Mouse (Mus musculus) kidney, embryonic 15.5 days (tissue): ENCODE data around the gene Ppp1ca. TPM values are rescaled to one million over a fixed set of nuclear protein-coding genes. Genes with fewer than 3 reads are reported as not detected.
A peak's percentile ranks its signal among the peaks of the same experiment; 100 is the strongest.

Experiments
- ATAC-seq: fragments of 200-750 bp; cut with Nextera tagmentation; replicated peaks from 2 replicates; pipeline ENCODE4 v1.8.0; 2017; ENCODE audit warnings: moderate TSS enrichment; ENCODE audit not compliant: low FRiP score
- H3K27ac ChIP-seq: fragments of 300-500 bp; sonication (generic); 2 replicates; pipeline ENCODE4 v1.5.1; 2015; ENCODE audit warnings: mild to moderate bottlenecking, inconsistent platforms
- H3K27me3 ChIP-seq: fragments of 300-500 bp; sonication (generic); 2 replicates; pipeline ENCODE4 v1.6.1; 2015; ENCODE audit warnings: inconsistent platforms
- H3K36me3 ChIP-seq: fragments of 300-500 bp; sonication (generic); 2 replicates; pipeline ENCODE4 v1.6.1; 2015; ENCODE audit warnings: inconsistent platforms
- H3K4me1 ChIP-seq: fragments of 300-500 bp; sonication (generic); 2 replicates; pipeline ENCODE4 v1.6.1; 2015; ENCODE audit warnings: inconsistent platforms
- H3K4me2 ChIP-seq: fragments of 300-500 bp; sonication (generic); 2 replicates; pipeline ENCODE4 v1.6.1; 2015; ENCODE audit warnings: moderate library complexity, mild to moderate bottlenecking, inconsistent platforms
- H3K4me3 ChIP-seq: fragments of 300-500 bp; sonication (generic); replicated peaks from 2 replicates; pipeline ENCODE4 v1.5.1; 2015; ENCODE audit warnings: mild to moderate bottlenecking, inconsistent platforms
- H3K9ac ChIP-seq: fragments of 300-500 bp; sonication (generic); 2 replicates; pipeline ENCODE4 v1.6.1; 2015; ENCODE audit warnings: mild to moderate bottlenecking, inconsistent platforms
- H3K9me3 ChIP-seq: fragments of 300-500 bp; sonication (generic); replicated peaks from 2 replicates; pipeline ENCODE4 v1.6.1; 2016; ENCODE audit warnings: inconsistent platforms
- WGBS: fragments of 180-500 bp; shearing (Covaris S2); methylation state at CpG from one replicate; pipeline ENCODE4 v1.1.7; 2015; ENCODE audit warnings: mixed read lengths; 5-methylcytosine and 5-hydroxymethylcytosine counted together
- microRNA-seq: library from miRNA; unstranded; fragments of <30 nt; microRNA quantifications from one replicate; pipeline ENCODE4, GENCODE M21; 2016
- polyA plus RNA-seq: library from polyadenylated mRNA; unstranded; fragments of >200 nt; fragmentation: Nextera tagmentation; extraction: Ambion mirVana; gene quantifications from 2 replicates; pipeline ENCODE4 v1.2.1, GENCODE M21; 2015

Gene Ppp1ca
- polyA plus RNA-seq, 1 experiment from 2014 or later, result 971 TPM

DNA sequence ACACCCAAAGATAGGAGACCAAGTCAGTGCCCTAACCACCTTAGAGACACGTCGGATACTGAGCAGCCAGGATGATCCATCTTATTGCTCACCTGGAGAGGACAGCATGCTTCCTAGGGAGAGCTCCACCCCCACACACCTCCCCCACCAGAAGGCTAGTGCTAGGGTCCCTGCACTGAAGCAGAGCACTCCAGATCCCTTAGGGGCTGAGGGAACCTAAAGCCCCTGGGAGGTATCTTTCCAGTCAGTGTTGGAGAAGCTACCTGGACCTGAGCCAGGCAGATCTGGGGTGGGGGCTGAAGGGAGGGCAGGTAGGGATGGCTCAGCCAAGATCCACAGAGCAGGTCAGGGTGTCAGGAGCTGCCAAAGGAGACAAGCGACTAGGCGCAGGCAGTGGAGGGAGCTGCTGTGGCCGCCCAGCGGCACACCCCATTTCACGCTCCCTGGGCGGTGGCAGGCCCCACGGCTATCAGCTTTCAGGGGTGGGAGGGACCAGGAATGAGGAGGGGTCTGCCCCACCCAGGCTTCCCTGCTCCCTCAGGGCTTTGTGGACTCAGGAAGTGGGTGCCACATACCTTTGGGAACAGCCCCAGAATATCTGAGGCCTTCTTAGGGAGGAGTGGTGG lies 37.7 kb downstream of the Ppp1ca start:
- Histone ChIP-seq H3K27ac (peak overlapping the region; percentile 95), H3K9me3 (no peaks in the 10 kb centered on the region), H3K36me3 (no peaks in the 10 kb centered on the region), H3K9ac (no peak overlapping the region), H3K4me2 (0 out of 2 replicates have a peak overlapping the region, but pooled peaks have one; percentile 19), H3K4me3 (no peak overlapping the region), H3K27me3 (no peaks in the 10 kb centered on the region; the same call in 1 of the 2 replicates), H3K4me1 (peaks cover 51% of the 10 kb centered on the region)
- ATAC-seq, result peak; percentile 34; the same call in 1 of the 2 replicates
- 23% methylated on average over 9 of the region's 9 CpGs for WGBS

- no peaks in the 10 kb centered on the region for H3K36me3 ChIP-seq
- no peak overlapping the region for H3K4me2 ChIP-seq
- no peak overlapping the region for H3K4me3 ChIP-seq
- H3K9me3 ChIP-seq, result no peaks in the 10 kb centered on the region
- 40% methylated on average over 8 of the region's 8 CpGs for WGBS
- peak overlapping the region; percentile 95 for H3K27ac ChIP-seq
- no peak for ATAC-seq
- peaks cover 51% of the 10 kb centered on the region for H3K4me1 ChIP-seq
- no peaks in the 10 kb centered on the region; the same call in 1 of the 2 replicates for H3K27me3 ChIP-seq
- H3K9ac ChIP-seq, result no peak overlapping the region
Observed at GRCm38 (mm10) chr19:4230415-4230814, 38.5 kb downstream of the Ppp1ca start.

DNA sequence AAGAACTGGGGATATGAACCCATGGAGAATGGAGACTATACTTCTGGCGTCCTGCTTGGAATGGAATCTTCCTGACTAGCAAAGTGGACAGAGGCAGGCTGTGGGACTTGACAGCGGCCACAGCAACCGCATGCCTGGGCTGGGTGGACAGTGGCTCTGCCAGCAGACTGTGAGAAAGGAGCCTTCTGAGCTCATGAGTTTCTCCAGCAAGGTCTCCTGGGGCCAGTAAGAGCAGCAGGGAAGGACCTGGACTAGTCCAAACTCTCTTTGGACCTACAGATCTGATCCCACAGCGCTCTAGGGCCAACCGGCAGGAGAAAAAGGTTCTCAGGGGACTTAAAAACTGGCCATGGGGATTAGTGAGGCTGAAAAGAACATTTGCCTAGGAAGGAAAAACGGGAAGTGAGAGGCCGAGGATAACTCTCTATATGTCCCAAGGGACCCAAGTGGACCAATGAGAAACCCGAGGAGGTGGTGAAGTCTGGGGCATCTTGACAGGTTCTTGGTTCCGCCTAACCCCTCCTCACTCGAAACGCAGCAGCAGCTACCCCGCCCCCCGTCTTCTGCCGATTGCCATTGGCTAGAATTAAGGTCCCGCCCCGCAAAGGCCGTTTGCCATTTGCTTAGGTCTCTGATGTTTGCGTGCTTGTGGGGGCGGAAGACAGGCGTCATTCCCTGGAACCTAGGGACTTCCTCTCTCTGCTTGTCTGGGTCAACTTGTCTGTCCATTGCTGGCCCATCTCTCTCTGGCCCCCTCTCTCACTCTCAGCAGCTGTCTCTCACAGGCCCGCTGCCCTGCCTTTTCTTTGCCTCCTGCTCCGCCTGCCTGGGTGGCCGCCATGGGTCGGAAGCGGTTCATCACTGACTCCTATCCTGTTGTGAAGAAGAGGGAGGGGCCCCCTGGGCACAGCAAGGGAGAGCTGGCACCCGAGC lies 39.7 kb downstream of the Ppp1ca start, which contains the start of gene Pold4:
Pold4 (plus strand) TSS at position 647 of the 933 bp plus-strand sequence.
- no peaks in the 10 kb centered on the region for H3K9me3 ChIP-seq
- H3K27ac ChIP-seq, result peak within 1 kb of the TSS; percentile 95
- peak within 1 kb of the TSS; percentile 53 for H3K9ac ChIP-seq
- ATAC-seq, result peak; percentile 82
- H3K4me3 ChIP-seq, result peak within 1 kb of the TSS; percentile 53
- H3K4me2 ChIP-seq, result peak within 1 kb of the TSS; percentile 67
- 10% methylated on average over 26 of the region's 26 CpGs for WGBS
- peaks cover 51% of the 10 kb centered on the region for H3K4me1 ChIP-seq
- no peaks in the 10 kb centered on the region; the same call in 1 of the 2 replicates for H3K27me3 ChIP-seq
- H3K36me3 ChIP-seq, result no peaks in the 10 kb centered on the region

GRCm38 (mm10) chr19:4232186-4232572 lies 40.3 kb downstream of the Ppp1ca start:
- peak; percentile 8 for ATAC-seq
- no peaks in the 10 kb centered on the region for H3K9me3 ChIP-seq
- H3K4me3 ChIP-seq, result peak overlapping the region; percentile 53
- H3K27me3 ChIP-seq, result no peaks in the 10 kb centered on the region; the same call in 1 of the 2 replicates
- 37% methylated on average over 2 of the region's 2 CpGs for WGBS
- H3K27ac ChIP-seq, result peak overlapping the region; percentile 95
- H3K4me1 ChIP-seq, result peaks cover 51% of the 10 kb centered on the region
- H3K36me3 ChIP-seq, result no peaks in the 10 kb centered on the region
- H3K9ac ChIP-seq, result peak overlapping the region; percentile 53
- peak overlapping the region; percentile 67 for H3K4me2 ChIP-seq

GRCm38 (mm10) chr19:4232651-4233050 lies 40.8 kb downstream of the Ppp1ca start:
- Histone ChIP-seq H3K27ac (peak overlapping the region; percentile 95), H3K9ac (0 out of 2 replicates have a peak overlapping the region, but pooled peaks have one; percentile 53)

GRCm38 (mm10) chr19:4234548-4234947 lies 42.7 kb downstream of the Ppp1ca start:
- H3K9me3 ChIP-seq, result no peaks in the 10 kb centered on the region
- H3K4me2 ChIP-seq, result no peak overlapping the region
- H3K4me3 ChIP-seq, result no peak overlapping the region
- ATAC-seq, result no peak
- WGBS, result 71% methylated on average over 4 of the region's 4 CpGs
- no peak overlapping the region for H3K27ac ChIP-seq
- no peak overlapping the region for H3K9ac ChIP-seq
- H3K36me3 ChIP-seq, result no peaks in the 10 kb centered on the region
- H3K4me1 ChIP-seq, result peaks cover 40% of the 10 kb centered on the region
- no peaks in the 10 kb centered on the region for H3K27me3 ChIP-seq

More at GRCm38 (mm10) chr19:4232651-4233050, 40.8 kb downstream of the Ppp1ca start:
- H3K36me3 ChIP-seq, result no peaks in the 10 kb centered on the region
- no peaks in the 10 kb centered on the region for H3K27me3 ChIP-seq
- no peaks in the 10 kb centered on the region for H3K9me3 ChIP-seq
- 84% methylated on average over 7 of the region's 7 CpGs for WGBS
- no peak for ATAC-seq
- H3K4me1 ChIP-seq, result peaks cover 51% of the 10 kb centered on the region
- H3K4me2 ChIP-seq, result peak overlapping the region; percentile 67
- H3K4me3 ChIP-seq, result peak overlapping the region; percentile 53; the same call in 1 of the 2 replicates

- Histone ChIP-seq H3K9ac (no peak overlapping the region), H3K36me3 (no peaks in the 10 kb centered on the region), H3K9me3 (no peaks in the 10 kb centered on the region), H3K4me3 (no peak overlapping the region), H3K4me1 (peaks cover 17% of the 10 kb centered on the region), H3K27me3 (no peaks in the 10 kb centered on the region), H3K4me2 (no peak overlapping the region), H3K27ac (no peak overlapping the region)
- 35% methylated on average over 8 of the region's 8 CpGs for WGBS
- no peak for ATAC-seq
Observed at GRCm38 (mm10) chr19:4240247-4240668, 48.4 kb downstream of the Ppp1ca start.

DNA sequence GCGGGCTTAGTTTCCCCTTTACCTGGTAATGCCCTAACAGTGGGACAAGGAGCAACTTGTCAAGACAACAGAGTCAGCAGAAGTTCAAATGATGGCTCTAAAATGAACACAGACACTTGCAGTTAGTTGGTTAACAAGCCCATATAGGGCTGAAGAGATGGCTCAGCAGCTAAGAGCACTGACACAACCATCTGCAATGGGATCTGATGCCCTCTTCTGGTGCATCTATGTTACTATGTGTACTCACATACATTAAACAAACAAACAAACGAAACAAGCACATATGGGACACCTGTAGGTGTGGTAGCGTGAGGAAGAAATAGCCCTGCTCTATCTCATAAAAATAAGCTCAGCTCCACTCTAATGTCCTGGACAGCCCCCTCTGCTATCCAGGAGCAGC lies 50.6 kb downstream of the Ppp1ca start:
- Histone ChIP-seq H3K4me3 (no peak overlapping the region), H3K9ac (no peak overlapping the region), H3K4me1 (peaks cover 17% of the 10 kb centered on the region), H3K4me2 (no peak overlapping the region), H3K27ac (no peak overlapping the region), H3K27me3 (no peaks in the 10 kb centered on the region), H3K9me3 (no peaks in the 10 kb centered on the region), H3K36me3 (no peaks in the 10 kb centered on the region)
- WGBS, result 66% methylated on average over 3 of the region's 3 CpGs
- no peak for ATAC-seq

GRCm38 (mm10) chr19:4244775-4245174 lies 52.9 kb downstream of the Ppp1ca start:
- Histone ChIP-seq H3K9ac (no peak overlapping the region), H3K4me1 (peaks cover 9% of the 10 kb centered on the region), H3K27me3 (no peaks in the 10 kb centered on the region), H3K4me2 (no peak overlapping the region), H3K4me3 (no peak overlapping the region), H3K27ac (no peak overlapping the region), H3K9me3 (no peaks in the 10 kb centered on the region), H3K36me3 (no peaks in the 10 kb centered on the region)
- WGBS, result 85% methylated on average over 6 of the region's 6 CpGs
- ATAC-seq, result no peak

Small RNA genes within 50 kb of the gene (microRNA-seq; reads per million reads assigned to microRNA genes)
- gene Gm26115, result not detected

Other genes with a start within 250 kb of the Ppp1ca start
- 0.06 TPM in 1 of 2 replicates, not detected in the other for gene Aldh3b3, start 233.4 kb upstream of the Ppp1ca start, polyA plus RNA-seq
- gene Aldh3b2, start 219.7 kb upstream of the Ppp1ca start, polyA plus RNA-seq, result 1.7 and 1.8 TPM in 2 replicates
- 28.6 and 35.0 TPM in 2 replicates for gene Acy3, start 205.5 kb upstream of the Ppp1ca start, polyA plus RNA-seq
- 0.75 and 1.5 TPM in 2 replicates for gene Tbx10, start 199.3 kb upstream of the Ppp1ca start, polyA plus RNA-seq
- gene Nudt8, start 191.5 kb upstream of the Ppp1ca start, polyA plus RNA-seq, result 31.2 and 36.2 TPM in 2 replicates
- gene Gm49405, start 191.4 kb upstream of the Ppp1ca start, polyA plus RNA-seq, result 3.3 and 4.1 TPM in 2 replicates
- gene Doc2g, start 188.8 kb upstream of the Ppp1ca start, polyA plus RNA-seq, result 5.0 and 5.1 TPM in 2 replicates
- gene Ndufv1, start 179.3 kb upstream of the Ppp1ca start, polyA plus RNA-seq, result 220 and 237 TPM in 2 replicates
- gene Gstp1, start 154.1 kb upstream of the Ppp1ca start, polyA plus RNA-seq, result 529 and 563 TPM in 2 replicates
- 2.4 and 14.9 TPM in 2 replicates for gene Gstp2, start 146.0 kb upstream of the Ppp1ca start, polyA plus RNA-seq
- gene Gstp3, start 132.5 kb upstream of the Ppp1ca start, polyA plus RNA-seq, result 0.73 and 1.4 TPM in 2 replicates
- 0.22 and 0.84 TPM in 2 replicates for gene Cabp2, start 110.5 kb upstream of the Ppp1ca start, polyA plus RNA-seq
- gene Cdk2ap2, start 94.9 kb upstream of the Ppp1ca start, polyA plus RNA-seq, result 116 and 117 TPM in 2 replicates
- 14.0 and 15.8 TPM in 2 replicates for gene Pitpnm1, start 92.1 kb upstream of the Ppp1ca start, polyA plus RNA-seq
- 98.0 and 108 TPM in 2 replicates for gene Aip, start 66.2 kb upstream of the Ppp1ca start, polyA plus RNA-seq
- not detected in 2 replicates for gene Gpr152, start 52.3 kb upstream of the Ppp1ca start, polyA plus RNA-seq
- 0.05 and 0.10 TPM in 2 replicates for gene Cabp4, start 48.0 kb upstream of the Ppp1ca start, polyA plus RNA-seq
- 165 and 174 TPM in 2 replicates for gene Coro1b, start 43.4 kb upstream of the Ppp1ca start, polyA plus RNA-seq
- 0.42 and 1.2 TPM in 2 replicates for gene Ptprcap, start 38.5 kb upstream of the Ppp1ca start, polyA plus RNA-seq
- 51.5 and 58.5 TPM in 2 replicates for gene Rps6kb2, start 28.7 kb upstream of the Ppp1ca start, polyA plus RNA-seq
- gene Carns1, start 16.6 kb upstream of the Ppp1ca start, polyA plus RNA-seq, result 2.9 and 3.1 TPM in 2 replicates
- gene Tbc1d10c, start 781 bp upstream of the Ppp1ca start, polyA plus RNA-seq, result 2.4 and 3.0 TPM in 2 replicates
- 37.2 and 38.2 TPM in 2 replicates for gene Rad9a, start 9.6 kb downstream of the Ppp1ca start, polyA plus RNA-seq
- gene Clcf1, start 22.2 kb downstream of the Ppp1ca start, polyA plus RNA-seq, result 5.1 and 6.8 TPM in 2 replicates
- gene AC109138.7, start 22.3 kb downstream of the Ppp1ca start, polyA plus RNA-seq, result not detected in 2 replicates
- 23.2 and 27.4 TPM in 2 replicates for gene Pold4, start 39.8 kb downstream of the Ppp1ca start, polyA plus RNA-seq
- gene Ssh3, start 77.1 kb downstream of the Ppp1ca start, polyA plus RNA-seq, result 15.1 and 15.9 TPM in 2 replicates
- 8.3 and 8.5 TPM in 2 replicates for gene Ankrd13d, start 91.1 kb downstream of the Ppp1ca start, polyA plus RNA-seq
- 15.7 and 17.9 TPM in 2 replicates for gene Grk2, start 114.2 kb downstream of the Ppp1ca start, polyA plus RNA-seq
- gene Kdm2a, start 206.2 kb downstream of the Ppp1ca start, polyA plus RNA-seq, result 50.2 and 57.4 TPM in 2 replicates
- 41.1 and 43.0 TPM in 2 replicates for gene Rhod, start 247.4 kb downstream of the Ppp1ca start, polyA plus RNA-seq